Mouse (Mus musculus) midbrain, embryonic 10.5 days (tissue): ENCODE results near the gene Gm8660. TPM values are rescaled to one million over a fixed set of nuclear protein-coding genes. Genes with fewer than 3 reads are reported as not detected.
"Not testable (repeated sequence)": the region's sequence is repeated elsewhere in the genome, so short reads cannot be mapped to it uniquely, and the experiment has no call there.

Experiments used
- DNase-seq: peaks from one replicate; pipeline ENCODE4 v3.0.0-alpha.2; 2017; ENCODE audit warnings: low spot score
- H3K27ac ChIP-seq: fragments of 300-500 bp; sonication (generic); replicated peaks from 2 replicates; pipeline ENCODE4 v1.5.1; 2016; ENCODE audit warnings: mild to moderate bottlenecking
- H3K27me3 ChIP-seq: fragments of 300-500 bp; sonication (generic); 2 replicates; pipeline ENCODE4 v1.6.1; 2016; ENCODE audit warnings: low read depth, mild to moderate bottlenecking; ENCODE audit not compliant: poor library complexity, severe bottlenecking
- H3K36me3 ChIP-seq: fragments of 300-500 bp; sonication (generic); 2 replicates; pipeline ENCODE4 v1.6.1; 2016; ENCODE audit warnings: mild to moderate bottlenecking, moderate library complexity
- H3K4me1 ChIP-seq: fragments of 300-500 bp; sonication (generic); 2 replicates; pipeline ENCODE4 v1.6.1; 2016
- H3K4me3 ChIP-seq: fragments of 300-500 bp; sonication (generic); 2 replicates; pipeline ENCODE4 v1.5.1; 2016; ENCODE audit warnings: mild to moderate bottlenecking, moderate library complexity
- H3K9me3 ChIP-seq: fragments of 300-500 bp; sonication (generic); replicated peaks from 2 replicates; pipeline ENCODE4 v1.6.1; 2016; ENCODE audit warnings: mild to moderate bottlenecking
- WGBS: fragments of 180-500 bp; shearing (Covaris S2); methylation state at CpG from one replicate; pipeline ENCODE4 v1.1.7; 2016; 5-methylcytosine and 5-hydroxymethylcytosine counted together
- polyA plus RNA-seq: library from polyadenylated mRNA; unstranded; fragments of >200 nt; fragmentation: Nextera tagmentation; extraction: Ambion mirVana; gene quantifications from 2 replicates; pipeline ENCODE4 v1.2.1, GENCODE M21; 2016

The Gm8660 gene
- not detected in 2 replicates for polyA plus RNA-seq

GRCm38 (mm10) chr7:22370939-22371338 lies at the start of gene Gm8660:
Gene Gm8660, minus strand, starts transcription at chr7:22371039.
- WGBS: no CpG with 5 or more reads among the region's 1 CpGs
- H3K4me1 ChIP-seq, H3K27ac ChIP-seq, H3K4me3 ChIP-seq, H3K9me3 ChIP-seq, H3K27me3 ChIP-seq, H3K36me3 ChIP-seq, DNase-seq: not testable (repeated sequence)

- not testable (repeated sequence) for H3K27ac ChIP-seq, H3K9me3 ChIP-seq, H3K27me3 ChIP-seq, H3K4me1 ChIP-seq, H3K4me3 ChIP-seq, DNase-seq, H3K36me3 ChIP-seq
- no CpG with 5 or more reads among the region's 3 CpGs for WGBS
Measured at GRCm38 (mm10) chr7:22413283-22413682, 42.4 kb upstream of the Gm8660 start, which contains the start of gene Vmn1r148. Gene Vmn1r148, plus strand, starts transcription at chr7:22413583.

GRCm38 (mm10) chr7:22329617-22330016 lies 41.2 kb downstream of the Gm8660 start, which contains the start of gene Gm4187:
Gene Gm4187, minus strand, starts transcription at chr7:22329717.
- DNase-seq, H3K4me3 ChIP-seq, H3K9me3 ChIP-seq, H3K27me3 ChIP-seq, H3K36me3 ChIP-seq, H3K4me1 ChIP-seq, H3K27ac ChIP-seq: not testable (repeated sequence)
- WGBS: no CpG with 5 or more reads among the region's 2 CpGs

Other genes with a start within 250 kb of the Gm8660 start
- not detected in 2 replicates for gene Gm10666, start 236.3 kb downstream of the Gm8660 start, polyA plus RNA-seq
- not detected in 2 replicates for gene Vmn1r142, start 207.0 kb downstream of the Gm8660 start, polyA plus RNA-seq
- gene Vmn1r143, start 181.7 kb downstream of the Gm8660 start, polyA plus RNA-seq: not detected in 2 replicates
- gene Gm8653, start 169.8 kb downstream of the Gm8660 start, polyA plus RNA-seq: not detected in 2 replicates
- not detected in 2 replicates for gene Gm8453, start 141.6 kb downstream of the Gm8660 start, polyA plus RNA-seq
- not detected in 2 replicates for gene Gm4187, start 41.3 kb downstream of the Gm8660 start, polyA plus RNA-seq
- gene Vmn1r148, start 42.5 kb upstream of the Gm8660 start, polyA plus RNA-seq: not detected in 2 replicates
- not detected in 2 replicates for gene Vmn1r149, start 67.2 kb upstream of the Gm8660 start, polyA plus RNA-seq
- not detected in 2 replicates for gene Gm10665, start 93.0 kb upstream of the Gm8660 start, polyA plus RNA-seq
- gene Vmn1r151, start 128.6 kb upstream of the Gm8660 start, polyA plus RNA-seq: not detected in 2 replicates
- not detected in 2 replicates for gene Vmn1r152, start 151.9 kb upstream of the Gm8660 start, polyA plus RNA-seq
- gene Gm8677, start 163.8 kb upstream of the Gm8660 start, polyA plus RNA-seq: not detected in 2 replicates
- gene Gm4201, start 194.3 kb upstream of the Gm8660 start, polyA plus RNA-seq: not detected in 2 replicates
- not detected in 2 replicates for gene Gm4565, start 217.1 kb upstream of the Gm8660 start, polyA plus RNA-seq